Mouse (Mus musculus) cerebellum, adult 8-10 months (tissue): ENCODE results near the gene Ldb2.

ENCODE experiments used
- DNase-seq: peaks from one replicate; pipeline ENCODE4 v3.0.0; 2022

Ldb2 gene

GRCm38 (mm10) chr5:44537316-44537999 is 262.0 kb downstream of the Ldb2 start:
- no peak for DNase-seq

- DNase-seq, result no peak
These were observed 270.0 kb downstream of the Ldb2 start for GRCm38 (mm10) chr5:44529466-44529865.

DNA sequence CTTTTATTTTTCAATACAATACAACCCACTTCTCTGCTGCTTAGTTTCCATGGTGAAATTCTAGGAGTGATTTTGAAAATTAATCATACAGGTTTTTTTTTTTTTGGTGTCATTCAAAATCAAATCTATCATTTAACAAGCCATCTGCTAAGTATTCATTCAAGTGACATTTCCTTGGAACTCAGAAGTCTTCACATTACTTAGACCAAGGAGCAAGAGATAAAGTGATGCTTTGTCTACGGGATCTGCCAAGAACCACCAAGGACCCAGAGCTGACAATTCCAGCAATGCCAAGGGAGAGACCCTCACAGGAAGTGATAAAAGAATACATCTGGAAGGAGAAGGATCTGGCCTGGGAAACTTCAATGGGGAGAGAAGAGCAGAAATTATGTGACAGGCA is 270.5 kb downstream of the Ldb2 start:
- no peak for DNase-seq

DNA sequence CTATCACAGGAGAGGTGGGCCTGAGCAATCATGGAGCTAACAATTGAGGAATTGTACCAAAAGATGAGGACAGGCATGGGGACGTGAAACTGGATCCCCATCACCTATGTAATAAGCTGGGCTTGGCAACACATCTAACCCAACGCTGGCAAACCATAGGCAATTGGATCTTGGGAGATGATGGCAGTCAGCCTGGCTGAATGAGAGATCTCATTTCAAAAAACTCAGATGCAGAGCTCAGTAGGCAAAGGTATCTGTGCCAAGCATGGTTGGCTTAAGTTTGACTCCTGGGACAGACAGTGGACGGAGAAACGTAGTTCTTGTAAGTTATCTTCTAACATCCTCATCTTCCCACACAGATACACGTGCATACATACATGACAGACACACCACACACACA is 294.3 kb downstream of the Ldb2 start:
- no peak for DNase-seq

GRCm38 (mm10) chr5:44504786-44505185 is 294.7 kb downstream of the Ldb2 start:
- DNase-seq, result no peak

DNA sequence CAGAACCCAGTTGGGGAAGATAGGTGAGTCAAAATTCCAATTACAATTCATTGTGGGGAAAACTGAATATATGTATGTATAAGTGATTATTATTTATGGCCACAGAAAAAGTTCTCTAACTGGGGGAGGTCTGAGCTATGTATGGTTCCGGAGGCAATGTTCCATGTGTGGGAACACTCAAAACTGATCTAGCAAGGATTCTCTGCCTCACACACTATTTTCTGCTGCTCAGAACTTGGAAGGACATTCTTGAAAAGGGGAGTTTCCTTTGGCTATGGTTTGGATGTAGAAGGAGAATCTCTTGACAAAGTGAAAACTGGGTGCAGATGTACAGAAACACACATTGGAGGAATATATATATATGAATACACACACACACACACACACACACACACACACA is 301.3 kb downstream of the Ldb2 start:
- no peak for DNase-seq

- no peak for DNase-seq
These were observed 302.6 kb downstream of the Ldb2 start for GRCm38 (mm10) chr5:44496854-44497253.

GRCm38 (mm10) chr5:44495092-44495491 is 304.4 kb downstream of the Ldb2 start:
- no peak for DNase-seq

DNA sequence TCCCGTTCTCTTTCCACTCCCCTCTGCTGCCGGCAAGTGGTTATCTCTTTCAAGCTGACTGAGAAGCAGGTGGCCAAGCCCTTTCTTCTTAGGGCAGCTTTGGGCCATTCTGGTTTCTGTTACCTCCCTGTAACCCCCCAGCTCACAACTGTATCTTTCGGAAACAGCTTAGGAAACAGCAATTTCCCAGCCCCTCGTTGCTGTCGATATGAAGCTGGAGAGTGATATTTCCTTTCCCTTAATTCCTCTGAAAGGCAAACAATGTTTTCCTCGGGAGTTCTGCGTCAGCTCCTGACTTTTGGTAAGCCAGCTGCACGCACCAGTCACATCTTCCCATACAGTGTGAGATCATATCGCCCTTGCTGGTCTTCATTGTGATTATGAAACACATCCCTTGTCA is 305.3 kb downstream of the Ldb2 start:
- DNase-seq, result no peak

GRCm38 (mm10) chr5:44491526-44491925 is 308.0 kb downstream of the Ldb2 start:
- no peak for DNase-seq

DNA sequence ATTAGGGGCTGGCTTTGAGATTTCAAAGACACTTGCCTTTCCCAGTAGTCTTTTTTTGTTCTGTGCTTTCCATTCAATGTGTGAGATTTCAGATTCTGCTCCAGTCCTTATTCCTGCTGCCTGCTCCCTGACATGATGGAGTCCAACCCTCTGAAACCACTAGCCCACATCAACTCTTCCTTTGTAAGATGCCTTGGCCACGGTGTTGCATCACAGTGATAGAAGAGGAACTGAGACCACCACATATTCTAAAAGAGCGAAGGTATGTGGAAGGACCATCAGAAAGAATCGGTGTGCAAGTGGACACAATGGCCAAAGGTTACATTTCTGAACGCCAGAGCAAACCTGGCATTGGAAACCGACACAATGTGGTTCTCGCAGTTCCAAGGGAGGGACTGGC is 309.0 kb downstream of the Ldb2 start:
- no peak for DNase-seq

DNA sequence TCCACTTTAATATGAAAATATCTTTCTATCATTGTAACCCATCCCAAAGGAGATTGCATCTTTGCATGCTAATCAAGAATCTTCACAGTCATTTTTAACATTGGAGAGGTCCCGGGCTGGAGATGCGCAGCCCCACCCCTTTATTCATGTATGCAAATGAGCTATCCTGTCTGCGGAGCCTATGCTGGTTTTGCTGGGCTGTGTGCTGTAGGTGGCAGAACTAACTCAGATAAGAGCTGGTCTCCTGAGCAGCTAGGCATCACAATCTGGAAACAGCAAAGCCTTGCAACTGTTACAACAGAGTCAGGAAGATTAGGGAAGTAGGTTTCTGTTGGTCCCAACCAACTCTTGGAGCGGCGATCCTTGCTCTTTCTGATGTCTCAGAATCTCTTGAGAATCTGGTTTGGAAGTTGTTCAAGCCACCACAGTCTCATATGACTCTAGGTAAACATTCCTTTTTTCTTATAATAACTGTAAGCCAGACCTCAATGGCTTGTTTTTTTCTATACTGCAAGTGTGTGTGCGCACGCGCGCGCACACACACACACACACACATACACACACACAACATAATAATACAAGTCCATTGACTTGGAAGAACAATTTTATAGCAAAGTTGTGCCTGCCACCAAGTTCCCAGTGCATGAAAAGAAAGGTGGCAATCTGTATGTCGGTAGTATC is 315.9 kb downstream of the Ldb2 start:
- no peak for DNase-seq

- DNase-seq, result no peak
These were observed 318.1 kb downstream of the Ldb2 start for GRCm38 (mm10) chr5:44481406-44481805.

GRCm38 (mm10) chr5:44476356-44476755 is 323.1 kb downstream of the Ldb2 start:
- DNase-seq, result no peak

- no peak for DNase-seq
These were observed 323.9 kb downstream of the Ldb2 start for GRCm38 (mm10) chr5:44475543-44475942.

DNA sequence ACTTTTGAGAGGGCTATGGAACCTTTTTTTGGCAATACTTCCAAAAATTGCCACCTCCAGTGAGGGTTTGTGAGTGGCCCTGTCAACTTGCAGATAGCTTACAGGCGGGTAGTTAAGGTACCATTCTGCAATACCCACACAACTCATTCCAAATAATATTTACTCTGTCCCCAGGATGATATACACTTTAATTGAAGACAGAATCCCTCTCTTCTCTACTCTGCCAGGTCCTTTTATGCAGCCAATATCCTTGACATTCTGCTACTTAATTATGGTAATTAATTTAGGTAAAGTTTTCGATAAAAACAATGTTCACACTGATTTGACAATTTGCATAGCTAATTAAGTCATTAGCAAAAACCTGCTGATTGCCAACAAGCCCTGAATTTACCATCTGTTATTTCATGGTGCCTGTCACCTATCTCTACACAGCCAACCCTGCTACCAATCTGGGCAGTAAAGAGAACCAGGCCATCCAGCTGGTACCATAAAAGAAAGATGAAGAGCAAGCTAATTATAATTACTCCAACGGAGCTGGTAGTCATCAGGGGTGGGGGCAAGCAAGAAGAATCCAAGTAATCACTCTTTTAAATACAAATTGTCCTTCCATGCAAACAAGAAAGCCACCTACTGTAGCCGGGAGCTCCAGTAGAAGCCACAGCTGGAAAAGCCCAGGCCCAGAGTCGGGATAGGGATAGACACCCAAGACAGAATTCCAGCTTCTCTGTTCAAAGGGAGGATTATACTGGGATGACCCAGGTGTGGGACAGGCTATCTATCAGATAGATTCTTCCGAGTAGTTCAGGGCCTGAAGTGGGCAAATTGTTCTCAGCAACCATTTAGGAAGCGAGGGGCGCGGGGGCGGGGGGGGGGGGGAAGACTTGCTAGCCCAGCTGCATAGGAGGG is 325.4 kb downstream of the Ldb2 start:
- DNase-seq, result no peak

- no peak for DNase-seq
These were observed 334.2 kb downstream of the Ldb2 start for GRCm38 (mm10) chr5:44465238-44465637.
